Mouse (Mus musculus) heart, adult 11 months (tissue): ENCODE measurements around the gene Sorl1.

Source experiments
- DNase-seq: peaks from one replicate; pipeline ENCODE4 v3.0.0; 2022

The Sorl1 gene

GRCm38 (mm10) chr9:42087921-42088320 lies 36.2 kb downstream of the Sorl1 start:
- DNase-seq, result no peak

GRCm38 (mm10) chr9:42085970-42086369 lies 38.1 kb downstream of the Sorl1 start:
- DNase-seq, result no peak

- DNase-seq, result peak; percentile 50
Observed at GRCm38 (mm10) chr9:42083661-42084067, 40.4 kb downstream of the Sorl1 start.

GRCm38 (mm10) chr9:42081681-42082530 lies 42.2 kb downstream of the Sorl1 start:
- DNase-seq, result peak; percentile 71

- peak; percentile 71 for DNase-seq
Observed at GRCm38 (mm10) chr9:42080671-42081070, 43.4 kb downstream of the Sorl1 start.

- peak; percentile 54 for DNase-seq
Observed at GRCm38 (mm10) chr9:42077112-42077845, 46.8 kb downstream of the Sorl1 start.

- peak; percentile 40 for DNase-seq
Observed at GRCm38 (mm10) chr9:42076256-42076849, 47.7 kb downstream of the Sorl1 start.

GRCm38 (mm10) chr9:42075241-42075640 lies 48.9 kb downstream of the Sorl1 start:
- DNase-seq, result peak; percentile 81

- DNase-seq, result peak; percentile 81
Observed at GRCm38 (mm10) chr9:42072010-42072409, 52.1 kb downstream of the Sorl1 start.

- DNase-seq, result peak; percentile 70
Observed at GRCm38 (mm10) chr9:42070856-42071255, 53.2 kb downstream of the Sorl1 start.

- DNase-seq, result peak; percentile 74
Observed at GRCm38 (mm10) chr9:42069471-42069870, 54.6 kb downstream of the Sorl1 start.

- peak; percentile 34 for DNase-seq
Observed at GRCm38 (mm10) chr9:42067950-42068349, 56.1 kb downstream of the Sorl1 start.

- peak; percentile 78 for DNase-seq
Observed at GRCm38 (mm10) chr9:42065756-42066155, 58.3 kb downstream of the Sorl1 start.

GRCm38 (mm10) chr9:42063391-42063790 lies 60.7 kb downstream of the Sorl1 start:
- no peak for DNase-seq

- peak; percentile 90 for DNase-seq
Observed at GRCm38 (mm10) chr9:42062269-42062668, 61.8 kb downstream of the Sorl1 start.

GRCm38 (mm10) chr9:42059006-42059405 lies 65.1 kb downstream of the Sorl1 start:
- DNase-seq, result peak; percentile 68

- peak; percentile 50 for DNase-seq
Observed at GRCm38 (mm10) chr9:42056591-42056990, 67.5 kb downstream of the Sorl1 start.

GRCm38 (mm10) chr9:42055378-42055777 lies 68.7 kb downstream of the Sorl1 start:
- DNase-seq, result peak; percentile 74

GRCm38 (mm10) chr9:42054339-42055272 lies 69.5 kb downstream of the Sorl1 start:
- peak; percentile 83 for DNase-seq

- peak; percentile 94 for DNase-seq
Observed at GRCm38 (mm10) chr9:42053591-42054190, 70.4 kb downstream of the Sorl1 start.

- DNase-seq, result peak; percentile 96
Observed at GRCm38 (mm10) chr9:42052713-42053356, 71.3 kb downstream of the Sorl1 start.
